Mouse (Mus musculus) splenic B cell, adult 2 months (primary cell): ENCODE results near the gene Gm20388.
"Not testable (repeated sequence)": the region's sequence is repeated elsewhere in the genome, so short reads cannot be mapped to it uniquely, and the experiment has no call there.

Experiments used
- DNase-seq: peaks from one replicate; pipeline ENCODE4 v3.0.0-alpha.2; 2011; ENCODE audit warnings: low read depth, low spot score
- H3K27me3 ChIP-seq: 2 replicates; pipeline ENCODE4 v1.6.1; 2012; ENCODE audit warnings: mild to moderate bottlenecking, low read length, moderate library complexity, mixed read lengths; ENCODE audit not compliant: control insufficient read depth, poor library complexity, insufficient read depth, severe bottlenecking
- H3K36me3 ChIP-seq: 2 replicates; pipeline ENCODE4 v1.6.1; 2012; ENCODE audit warnings: mild to moderate bottlenecking, low read length, moderate library complexity, mixed read lengths; ENCODE audit not compliant: control insufficient read depth, poor library complexity, insufficient read depth, severe bottlenecking

The Gm20388 gene

GRCm38 (mm10) chr8:123150737-123151171, 3240.1 kb downstream of the Gm20388 start:
- no peaks in the 10 kb centered on the region for H3K27me3 ChIP-seq
- H3K36me3 ChIP-seq, result no peaks in the 10 kb centered on the region
- no peak for DNase-seq

- no peaks in the 10 kb centered on the region for H3K36me3 ChIP-seq
- DNase-seq, result no peak
Observed at GRCm38 (mm10) chr8:123155177-123155576, 3244.5 kb downstream of the Gm20388 start.

GRCm38 (mm10) chr8:123156070-123156773, 3245.6 kb downstream of the Gm20388 start:
- DNase-seq, result no peak
- no peaks in the 10 kb centered on the region for H3K27me3 ChIP-seq
- H3K36me3 ChIP-seq, result no peaks in the 10 kb centered on the region

More at GRCm38 (mm10) chr8:123155177-123155576, 3244.5 kb downstream of the Gm20388 start:
- H3K27me3 ChIP-seq, result no peaks in the 10 kb centered on the region

- no peak for DNase-seq
- no peaks in the 10 kb centered on the region for H3K27me3 ChIP-seq
- H3K36me3 ChIP-seq, result no peaks in the 10 kb centered on the region
Observed at GRCm38 (mm10) chr8:123157888-123158465, 3247.3 kb downstream of the Gm20388 start, which contains the start of gene Sult5a1. Sult5a1 (minus strand) TSS chr8:123158315.

- no peaks in the 10 kb centered on the region for H3K27me3 ChIP-seq
- no peak for DNase-seq
- H3K36me3 ChIP-seq, result no peaks in the 10 kb centered on the region
Observed at GRCm38 (mm10) chr8:123181391-123181790, 3270.8 kb downstream of the Gm20388 start.

GRCm38 (mm10) chr8:123185566-123186409, 3275.1 kb downstream of the Gm20388 start, which contains the start of gene Dpep1:
Dpep1 (plus strand) TSS chr8:123186242.
- no peaks in the 10 kb centered on the region for H3K36me3 ChIP-seq
- no peaks in the 10 kb centered on the region for H3K27me3 ChIP-seq
- no peak for DNase-seq

- no peak for DNase-seq
- H3K36me3 ChIP-seq, result no peaks in the 10 kb centered on the region
- H3K27me3 ChIP-seq, result no peaks in the 10 kb centered on the region
Observed at GRCm38 (mm10) chr8:123188006-123188405, 3277.4 kb downstream of the Gm20388 start.

- Histone ChIP-seq H3K27me3 (no peaks in the 10 kb centered on the region), H3K36me3 (no peaks in the 10 kb centered on the region)
- DNase-seq, result no peak
Observed at GRCm38 (mm10) chr8:123188841-123189240, 3278.2 kb downstream of the Gm20388 start.

- DNase-seq, result peak; percentile 32
- Histone ChIP-seq H3K27me3 (no peaks in the 10 kb centered on the region), H3K36me3 (no peaks in the 10 kb centered on the region)
Observed at GRCm38 (mm10) chr8:123190678-123191077, 3280.0 kb downstream of the Gm20388 start.

GRCm38 (mm10) chr8:123191908-123192307, 3281.3 kb downstream of the Gm20388 start:
- H3K36me3 ChIP-seq, result no peaks in the 10 kb centered on the region
- H3K27me3 ChIP-seq, result no peaks in the 10 kb centered on the region
- DNase-seq, result no peak

- no peaks in the 10 kb centered on the region for H3K36me3 ChIP-seq
- no peak for DNase-seq
- no peaks in the 10 kb centered on the region for H3K27me3 ChIP-seq
Observed at GRCm38 (mm10) chr8:123193771-123194170, 3283.1 kb downstream of the Gm20388 start.

GRCm38 (mm10) chr8:123197016-123197415, 3286.4 kb downstream of the Gm20388 start:
- DNase-seq, H3K36me3 ChIP-seq, H3K27me3 ChIP-seq: not testable (repeated sequence)

- no peak for DNase-seq
- no peaks in the 10 kb centered on the region; the same call in 1 of the 2 replicates for H3K36me3 ChIP-seq
- H3K27me3 ChIP-seq, result no peaks in the 10 kb centered on the region
Observed at GRCm38 (mm10) chr8:123199864-123200263, 3289.2 kb downstream of the Gm20388 start.

GRCm38 (mm10) chr8:123202288-123202687, 3291.6 kb downstream of the Gm20388 start:
- no peaks in the 10 kb centered on the region; the same call in 1 of the 2 replicates for H3K36me3 ChIP-seq
- DNase-seq, result peak; percentile 78
- no peaks in the 10 kb centered on the region for H3K27me3 ChIP-seq

GRCm38 (mm10) chr8:123203571-123203970, 3292.9 kb downstream of the Gm20388 start:
- DNase-seq, result no peak
- Histone ChIP-seq H3K36me3 (no peaks in the 10 kb centered on the region; the same call in none of the 2 replicates), H3K27me3 (no peaks in the 10 kb centered on the region)
